In the genomic region with DNA sequence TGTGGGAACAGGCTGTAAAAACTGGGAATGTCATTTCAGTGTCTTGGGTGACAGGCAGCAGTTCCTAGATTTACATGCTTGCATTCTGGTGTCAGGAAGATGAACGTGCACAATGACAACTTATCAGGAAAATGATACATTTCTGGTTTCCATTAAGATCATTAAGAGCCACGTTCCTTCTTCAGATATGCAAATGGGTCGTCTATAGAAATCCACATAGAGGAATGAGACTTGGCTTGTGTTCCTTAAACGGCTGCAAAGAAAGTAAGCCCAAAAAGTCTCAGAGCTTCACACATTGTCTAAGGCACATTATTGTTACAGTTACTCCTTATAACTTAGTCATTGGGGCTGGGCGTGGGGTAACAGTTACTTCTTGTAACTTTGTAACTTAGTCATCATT, we compare ENCODE assay signal across 25 mouse cellular contexts.
"Had no signal": no experiment of that assay in that cellular context is flagged by ENCODE, and none has a peak within 500 bp of the region (broad histone marks: within the 10 kb centered on the region; RNA-seq: fewer than 3 reads in every experiment).

No protein-coding gene starts in this region.

- ATAC-seq: liver, embryonic 12.5 days; midbrain, embryonic 13.5 days; midbrain, embryonic 16.5 days had no signal

- H3K4me3 ChIP-seq: kidney, embryonic 15.5 days; left cerebral cortex, adult 2 months; limb, embryonic 12.5 days; liver, embryonic 12.5 days; liver, embryonic 15.5 days; lung, embryonic 15.5 days; megakaryocyte, embryonic 14.5 days; midbrain, embryonic 10.5 days; midbrain, embryonic 13.5 days; myocyte; neural tube, embryonic 13.5 days; stomach, embryonic 15.5 days had no signal

- H3K27ac ChIP-seq: kidney, embryonic 15.5 days; left cerebral cortex, adult 2 months; limb, embryonic 12.5 days; liver, embryonic 12.5 days; liver, embryonic 15.5 days; lung, embryonic 15.5 days; midbrain, embryonic 10.5 days; midbrain, embryonic 13.5 days; neural tube, embryonic 13.5 days; stomach, embryonic 15.5 days had no signal

- H3K36me3 ChIP-seq: kidney, embryonic 15.5 days; limb, embryonic 12.5 days; liver, embryonic 12.5 days; liver, embryonic 15.5 days; lung, embryonic 15.5 days; midbrain, embryonic 10.5 days; midbrain, embryonic 13.5 days; neural tube, embryonic 13.5 days; stomach, embryonic 15.5 days had no signal

- H3K4me1 ChIP-seq: kidney, embryonic 15.5 days; liver, embryonic 12.5 days; liver, embryonic 15.5 days; megakaryocyte, embryonic 14.5 days; midbrain, embryonic 13.5 days; stomach, embryonic 15.5 days had no signal

- H3K9ac ChIP-seq: kidney, embryonic 15.5 days; limb, embryonic 12.5 days; liver, embryonic 12.5 days; liver, embryonic 15.5 days; lung, embryonic 15.5 days; midbrain, embryonic 13.5 days; neural tube, embryonic 13.5 days; stomach, embryonic 15.5 days had no signal

- H3K4me2 ChIP-seq: kidney, embryonic 15.5 days; limb, embryonic 12.5 days; liver, embryonic 12.5 days; liver, embryonic 15.5 days; lung, embryonic 15.5 days; midbrain, embryonic 13.5 days; neural tube, embryonic 13.5 days; stomach, embryonic 15.5 days had no signal

- H3K9me3 ChIP-seq: kidney, embryonic 15.5 days; limb, embryonic 12.5 days; liver, embryonic 12.5 days; liver, embryonic 15.5 days; lung, embryonic 15.5 days; midbrain, embryonic 10.5 days; midbrain, embryonic 13.5 days; neural tube, embryonic 13.5 days; stomach, embryonic 15.5 days had no signal

- H3K27me3 ChIP-seq: kidney, embryonic 15.5 days; limb, embryonic 12.5 days; liver, embryonic 12.5 days; liver, embryonic 15.5 days; lung, embryonic 15.5 days; megakaryocyte, embryonic 14.5 days; midbrain, embryonic 13.5 days; neural tube, embryonic 13.5 days; stomach, embryonic 15.5 days had no signal

- DNase-seq: kidney, postnatal 10 days; kidney, postnatal 36 days; layer of hippocampus, postnatal 36 days; liver; lung, adult 18-20 months; lung, postnatal 10 days; lung, postnatal 36 days; retina, postnatal 1 day; right cerebral cortex, postnatal 25 days; spleen, adult 18-20 months; thymus, adult 2 months; thymus, postnatal 14 days had no signal
